Mouse (Mus musculus) layer of hippocampus, postnatal 10 days (tissue): ENCODE measurements around the gene Tmem94. TPM values are rescaled to one million over a fixed set of nuclear protein-coding genes. Genes with fewer than 3 reads are reported as not detected.
"Not testable (repeated sequence)": the region's sequence is repeated elsewhere in the genome, so short reads cannot be mapped to it uniquely, and the experiment has no call there.

Experiments
- DNase-seq, 2 experiments: peaks; one replicate each; pipeline ENCODE4 v3.0.0; 2021; ENCODE audit warnings: low spot score in 2 of 2
- long read RNA-seq: library from polyadenylated mRNA; stranded (forward); transcript quantifications from one replicate; pipeline ENCODE4 v2.0.0, GENCODE M21; 2023
- total RNA-seq, 2 experiments: library from RNA; stranded (reverse); gene quantifications; 2 replicates each; pipeline ENCODE4 v1.2.3; 2021

Tmem94 gene
- total RNA-seq = 10 to 100 TPM; 33.4 to 38.2 TPM
- long read RNA-seq, partial matches to known transcripts = 7 of 10 reads
- long read RNA-seq, other reads (novel, unspliced or antisense) = 3 of 10 reads

GRCm38 (mm10) chr11:115765103-115765606, at the start of gene Tmem94:
Gene Tmem94 (plus strand): TSS chr11:115765433.
- peak; percentile 99 for DNase-seq

- DNase-seq = no peak
These were observed 48.6 kb upstream of the Tmem94 start for GRCm38 (mm10) chr11:115716410-115717338.

GRCm38 (mm10) chr11:115717660-115718390, 47.4 kb upstream of the Tmem94 start:
- DNase-seq = no peak

DNA sequence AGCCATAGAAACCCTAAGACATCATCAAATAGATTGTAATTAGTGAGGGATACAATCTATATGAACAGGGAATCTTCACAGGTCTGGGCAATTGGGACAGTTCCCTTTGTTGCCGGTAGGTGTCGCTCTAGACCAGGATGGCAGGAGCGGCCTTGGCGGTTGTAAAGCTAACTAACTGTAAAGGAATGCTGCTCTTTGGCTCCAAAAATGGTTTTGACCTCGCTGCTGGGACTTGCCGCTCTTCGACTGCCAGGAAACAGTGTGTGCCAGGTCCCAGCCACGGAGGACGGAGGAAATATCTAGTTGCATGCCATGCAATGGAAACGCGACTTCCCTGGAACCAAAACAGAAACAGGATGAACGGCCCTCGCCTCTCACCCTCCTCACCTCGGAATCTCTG, 42.6 kb upstream of the Tmem94 start:
- peak; percentile 85 to 87 for DNase-seq

GRCm38 (mm10) chr11:115723231-115723630, 42.0 kb upstream of the Tmem94 start:
- DNase-seq = no peak

- no peak for DNase-seq
These were observed 31.1 kb upstream of the Tmem94 start for GRCm38 (mm10) chr11:115734041-115734686.

- DNase-seq = no peak
These were observed 27.5 kb upstream of the Tmem94 start for GRCm38 (mm10) chr11:115737608-115738208.

DNA sequence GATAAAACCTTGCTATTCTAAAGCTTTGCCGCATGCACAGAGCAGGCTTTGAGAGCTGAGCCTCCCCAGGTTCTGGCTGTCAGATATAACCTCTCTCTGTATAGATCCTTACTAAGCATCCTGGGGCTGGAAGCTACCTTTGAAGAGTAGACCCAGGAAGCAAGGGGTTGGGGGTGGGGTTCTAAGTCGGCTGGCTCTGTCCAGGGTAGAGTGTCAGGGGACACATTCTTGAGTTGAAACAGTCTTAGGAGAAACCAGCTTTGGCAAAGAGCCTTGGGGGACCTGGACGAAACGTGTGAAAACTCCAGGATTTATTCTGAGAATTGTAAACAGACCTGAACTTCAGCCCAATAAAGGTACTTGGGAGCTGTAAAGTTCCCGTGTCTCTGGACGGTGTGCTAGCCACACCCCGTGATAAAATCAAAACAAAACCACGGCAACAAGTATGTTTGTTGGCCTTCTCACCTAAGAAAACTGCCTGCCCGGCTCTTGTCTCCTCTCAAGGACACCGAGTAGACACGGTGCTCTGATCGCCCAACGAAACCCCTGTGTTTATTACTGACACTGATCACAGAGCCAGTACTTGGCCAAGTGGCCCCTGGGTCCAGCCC, 26.9 kb upstream of the Tmem94 start:
- DNase-seq = no peak

- DNase-seq = no peak
These were observed 24.2 kb upstream of the Tmem94 start for GRCm38 (mm10) chr11:115741070-115741469.

- DNase-seq = no peak
These were observed 22.3 kb upstream of the Tmem94 start for GRCm38 (mm10) chr11:115742926-115743325.

GRCm38 (mm10) chr11:115744385-115744784, 20.8 kb upstream of the Tmem94 start:
- DNase-seq = no peak

- no peak for DNase-seq
These were observed 19.1 kb upstream of the Tmem94 start for GRCm38 (mm10) chr11:115746109-115746508.

GRCm38 (mm10) chr11:115746762-115747161, 18.5 kb upstream of the Tmem94 start:
- DNase-seq = no peak

DNA sequence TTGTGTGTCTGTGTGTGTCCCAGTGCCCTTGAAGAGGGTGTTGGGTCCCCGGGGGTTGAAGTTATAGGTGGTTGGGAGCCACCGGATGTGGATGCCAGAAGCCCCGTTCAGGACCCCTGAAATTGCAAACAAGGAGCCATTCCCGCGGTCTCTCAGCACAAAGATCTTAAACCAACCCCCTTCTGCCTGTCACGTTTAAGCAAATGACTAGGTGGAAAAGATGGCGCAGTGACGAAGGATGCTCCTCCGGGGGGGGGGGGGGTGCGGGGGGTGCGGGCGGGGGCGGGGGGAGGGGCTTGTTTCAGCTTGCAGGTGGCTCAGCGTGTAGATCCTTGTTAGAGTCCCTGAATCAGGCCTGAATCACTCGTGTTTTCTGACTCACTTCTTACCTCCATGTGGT, 17.9 kb upstream of the Tmem94 start:
- no peak for DNase-seq

DNA sequence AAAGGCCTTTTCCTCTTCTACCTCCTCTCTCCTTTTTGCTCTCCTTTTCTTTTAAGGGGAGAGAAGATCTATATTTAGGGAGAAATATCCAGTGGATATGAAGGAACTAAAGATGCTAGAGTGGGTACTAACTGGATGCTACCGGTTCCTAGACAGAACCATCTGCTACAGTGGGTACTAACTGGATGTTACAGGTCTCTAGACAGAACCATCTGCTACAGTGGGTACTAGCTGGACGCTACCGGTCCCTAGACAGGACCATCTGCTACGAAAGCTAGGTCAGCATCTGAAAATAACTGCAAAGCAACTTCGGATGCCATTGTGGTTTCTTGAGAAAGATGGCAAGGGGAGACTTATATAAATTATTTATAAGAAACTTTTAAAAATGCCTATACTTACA, 15.4 kb upstream of the Tmem94 start:
- no peak for DNase-seq

- DNase-seq = no peak
These were observed 13.5 kb upstream of the Tmem94 start for GRCm38 (mm10) chr11:115751725-115752124.

- no peak for DNase-seq
These were observed 12.6 kb upstream of the Tmem94 start for GRCm38 (mm10) chr11:115752653-115753052.

DNA sequence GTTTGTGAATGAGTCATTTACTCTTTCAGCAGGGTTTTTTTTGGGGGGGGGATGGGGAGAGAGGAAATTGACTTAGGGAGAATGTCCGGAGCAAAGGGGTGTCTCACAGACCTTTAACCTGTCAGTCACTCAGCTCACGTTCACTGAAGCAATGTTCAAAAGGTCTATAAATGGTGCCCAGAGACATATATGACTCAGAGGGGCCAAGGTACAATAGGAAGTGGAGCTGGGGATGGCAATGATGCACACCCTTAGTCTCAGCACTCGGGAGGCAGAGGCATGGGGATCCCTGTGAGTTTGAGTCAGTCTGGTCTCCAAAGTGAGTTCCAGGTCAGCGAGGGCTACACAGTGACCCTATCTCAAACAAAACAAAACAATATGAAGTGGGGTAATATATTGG, 11.7 kb upstream of the Tmem94 start:
- no peak for DNase-seq

- DNase-seq = not testable (repeated sequence)
These were observed 3.1 kb upstream of the Tmem94 start for GRCm38 (mm10) chr11:115762176-115762575.

GRCm38 (mm10) chr11:115764698-115765097, 535 bp upstream of the Tmem94 start:
- no peak for DNase-seq
